Mouse (Mus musculus): ENCODE measurements around the gene Paox. TPM values are rescaled to one million over a fixed set of nuclear protein-coding genes. Genes with fewer than 3 reads are reported as not detected.

Paox gene
- 14.7 TPM for polyA plus RNA-seq (2014; fragmentation: Illumina TruSeq; extraction: RNeasy Lipid Tissue Mini Kit (QIAGEN cat#74804); ENCODE audit: low read depth, low replicate concordance)

DNA sequence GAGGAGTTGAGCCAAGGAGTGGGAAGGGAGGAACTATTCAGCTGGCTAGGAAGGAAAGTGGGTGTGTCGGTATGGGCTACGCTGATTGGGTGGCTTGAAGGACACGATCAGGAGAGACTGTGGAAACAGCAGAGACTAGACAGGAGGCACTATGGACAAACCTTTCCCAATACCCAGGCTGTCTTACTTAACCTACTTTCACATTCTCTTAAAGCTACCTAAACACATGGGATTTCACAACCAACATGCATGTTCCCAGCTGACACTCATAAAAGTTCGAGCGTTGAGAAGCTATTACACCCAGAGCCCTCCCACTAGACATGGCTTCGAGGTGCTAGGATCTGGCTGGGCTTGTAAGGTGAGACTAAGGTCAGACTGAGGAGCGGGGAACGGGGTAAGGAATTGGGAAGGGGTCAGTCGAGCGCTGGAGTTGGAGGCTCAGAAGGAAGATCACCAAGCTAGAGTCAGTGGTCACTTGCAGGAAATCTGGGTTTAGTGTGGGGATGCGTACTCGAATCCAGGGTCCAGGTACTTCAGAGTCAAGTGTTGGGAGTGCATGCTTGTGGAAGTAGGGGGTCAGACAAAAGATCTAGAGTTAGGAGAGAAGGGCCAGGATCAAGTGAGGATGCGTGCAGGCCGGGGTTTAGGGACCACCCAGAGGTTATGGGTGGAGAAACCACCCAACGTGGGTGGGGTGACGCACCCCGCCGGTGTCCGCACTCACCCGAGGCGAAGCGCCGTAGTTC, at the start of gene Paox:
Paox (plus strand) TSS at position 217 of the 746 bp plus-strand sequence.

GRCm38 (mm10) chr7:140082242-140082678, 33.3 kb upstream of the Paox start, which contains the start of gene Caly:
Gene Caly (minus strand): TSS chr7:140082548.

DNA sequence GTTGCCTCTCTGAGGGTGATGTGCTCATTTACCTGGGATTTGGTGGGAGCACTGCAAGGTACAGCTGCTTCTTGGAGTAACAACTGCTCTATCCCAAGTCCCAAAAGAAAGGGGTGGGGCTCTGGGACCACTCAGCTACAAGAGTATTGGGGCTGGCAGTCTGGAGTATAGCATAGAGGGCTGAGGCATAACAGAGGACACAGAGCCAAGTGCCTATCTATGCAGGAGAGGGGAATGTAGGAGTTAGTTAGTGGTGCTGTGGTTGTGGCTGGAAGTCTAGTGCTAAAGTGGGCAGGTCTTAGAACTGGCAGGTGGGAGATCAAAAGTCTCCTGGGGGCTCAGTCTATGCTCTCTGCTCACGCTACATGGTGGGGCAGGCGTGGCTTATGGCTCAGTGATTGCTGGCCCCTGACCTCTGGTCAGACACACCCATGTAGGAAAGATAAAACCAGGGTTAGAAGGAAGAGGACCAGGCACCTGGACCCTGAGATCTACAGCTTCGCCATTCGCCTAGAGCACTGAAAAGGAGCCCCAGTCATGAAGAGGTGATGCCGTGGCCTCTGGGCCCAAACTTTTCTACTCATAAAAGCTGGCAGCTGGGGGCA, 22.6 kb upstream of the Paox start, which contains the start of gene Prap1:
Prap1 (plus strand) TSS at position 472 of the 605 bp plus-strand sequence.

DNA sequence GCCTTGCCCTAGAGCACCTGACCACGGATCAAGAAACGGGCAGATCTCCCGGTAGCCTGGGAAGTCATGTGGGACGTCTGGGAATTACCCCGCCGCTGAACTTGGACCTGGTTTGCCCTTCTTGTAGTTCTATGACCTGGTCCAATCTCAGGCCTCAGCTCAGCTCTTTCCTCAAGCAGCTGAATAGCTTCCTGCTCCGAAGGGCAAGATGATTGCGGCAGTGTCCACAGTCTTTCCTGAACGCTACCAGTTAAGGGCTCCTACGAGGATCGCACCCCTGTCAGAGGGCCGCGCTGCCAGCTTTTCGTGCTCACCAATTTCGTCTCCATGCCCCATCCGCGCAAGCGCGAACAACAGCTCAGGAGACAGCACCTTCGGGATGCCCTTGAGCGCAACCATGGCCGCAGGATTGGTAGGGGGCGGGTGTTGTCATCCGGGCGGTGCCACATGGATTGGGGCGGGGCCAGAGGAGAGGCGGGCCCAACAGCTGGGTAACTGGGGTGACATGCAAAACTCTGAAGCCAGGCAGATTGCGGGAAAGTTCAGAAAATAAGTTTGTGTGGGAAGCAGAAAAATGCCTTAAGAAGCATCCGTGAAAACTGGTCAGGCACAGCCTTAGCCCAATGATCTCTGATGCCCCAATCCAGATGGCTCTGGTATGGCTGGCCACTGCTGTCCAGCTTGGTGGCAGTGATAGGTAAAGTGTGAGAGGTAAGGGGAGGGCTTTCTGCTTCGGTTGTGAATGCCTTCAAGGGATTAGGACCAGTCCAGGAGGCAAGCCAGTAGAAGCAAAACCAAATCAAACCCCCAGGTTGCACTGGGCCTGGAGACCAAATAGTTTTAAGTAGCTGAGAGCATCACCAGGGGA, 13.4 kb upstream of the Paox start, which contains the start of gene Fuom:
Fuom (minus strand) TSS at position 449 of the 868 bp plus-strand sequence.

GRCm38 (mm10) chr7:140116329-140117054, 893 bp downstream of the Paox start, which contains the start of gene Echs1:
Gene Echs1 (minus strand): TSS chr7:140116476.

GRCm38 (mm10) chr7:140137135-140138020, 21.8 kb downstream of the Paox start, which contains the start of gene Mtg1:
Gene Mtg1 (plus strand): TSS chr7:140137564.

DNA sequence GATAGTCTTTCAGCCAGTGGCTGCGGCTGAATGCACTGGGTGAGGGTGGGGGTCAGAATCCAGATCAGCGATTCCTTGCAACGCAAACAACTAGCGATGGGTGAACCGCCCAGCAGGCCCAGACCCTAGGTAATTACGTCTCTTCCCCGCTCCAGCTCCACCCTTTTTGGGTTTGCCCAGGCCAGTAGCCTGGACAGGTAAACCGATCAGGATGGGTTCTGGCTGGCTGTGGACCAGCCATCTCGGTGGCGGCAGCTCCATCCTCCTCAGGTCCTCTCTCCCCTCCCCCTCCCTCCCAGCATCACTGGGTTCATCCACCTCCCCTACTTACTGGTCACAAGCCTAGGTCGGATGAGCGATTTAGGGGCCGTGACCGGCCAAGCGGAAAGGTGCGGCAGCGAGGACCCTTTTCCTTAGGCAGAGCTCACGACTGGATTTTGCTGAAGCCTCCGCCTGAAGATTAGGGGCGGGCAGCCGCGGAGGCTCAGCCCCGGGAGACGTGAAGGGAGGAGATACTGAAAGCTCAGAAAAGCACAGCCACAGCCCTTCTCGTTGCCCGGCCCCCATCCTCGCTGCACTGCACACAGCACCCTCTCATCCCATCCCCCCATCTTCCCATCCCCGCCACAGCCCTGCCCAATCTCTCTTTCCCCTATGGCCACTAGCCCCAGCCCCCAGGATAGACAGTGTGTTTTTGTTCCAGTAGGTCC, 38.8 kb downstream of the Paox start, which contains the start of gene Sprn:
Sprn (minus strand) TSS at position 660 of the 710 bp plus-strand sequence.

DNA sequence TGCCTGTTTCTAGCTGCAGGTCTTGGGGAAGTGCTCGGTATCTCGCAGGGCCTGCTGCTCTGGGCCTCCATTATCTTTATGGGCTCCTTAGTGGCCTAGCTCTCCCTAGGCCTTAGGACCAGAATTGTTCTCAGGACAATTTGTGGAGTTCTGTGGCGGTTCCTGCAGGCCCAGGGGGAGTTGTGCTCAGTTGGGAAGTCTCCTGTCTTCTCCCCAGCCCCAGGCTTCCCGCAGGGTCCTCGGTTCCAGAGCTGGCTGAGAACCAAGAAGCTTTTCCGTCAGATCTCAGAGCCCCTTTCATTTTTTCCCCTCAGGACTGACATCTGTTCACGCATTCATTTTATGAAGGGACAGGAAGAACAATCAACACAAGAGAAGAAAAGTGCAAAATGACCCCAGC, 49.1 kb downstream of the Paox start, which contains the start of gene Olfr522:
Olfr522 (minus strand) TSS at position 101 of the 400 bp plus-strand sequence.

DNA sequence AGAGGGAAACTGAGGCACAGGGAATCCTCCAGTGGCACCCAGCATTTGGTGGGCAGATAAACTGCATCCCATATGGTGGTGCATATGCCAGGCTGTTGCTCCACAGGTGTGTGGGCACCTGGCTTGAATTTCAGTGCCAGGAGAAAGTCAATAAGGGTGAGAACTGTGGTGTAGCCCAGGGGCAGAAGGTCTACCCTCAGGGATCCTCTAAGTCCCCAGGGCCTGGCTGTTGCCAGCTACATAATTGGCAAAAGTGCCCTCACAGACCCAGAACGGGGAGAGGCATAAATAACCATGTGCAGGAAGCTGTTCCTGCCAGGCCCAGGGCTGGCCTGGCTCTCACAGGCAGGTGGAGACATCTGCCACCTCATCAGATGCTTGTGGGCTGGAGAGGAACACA, 57.3 kb downstream of the Paox start, which contains the start of gene Olfr523:
Olfr523 (plus strand) TSS at position 282 of the 400 bp plus-strand sequence.

Other genes with a start within 250 kb of the Paox start
- 2.4 TPM for gene Kndc1, start 221.1 kb upstream of the Paox start, polyA plus RNA-seq (2014; fragmentation: Illumina TruSeq; extraction: RNeasy Lipid Tissue Mini Kit (QIAGEN cat#74804); ENCODE audit: low read depth, low replicate concordance)
- not detected for gene Utf1, start 172.0 kb upstream of the Paox start, polyA plus RNA-seq (2014; fragmentation: Illumina TruSeq; extraction: RNeasy Lipid Tissue Mini Kit (QIAGEN cat#74804); ENCODE audit: low read depth, low replicate concordance)
- 2.7 TPM for gene 6430531B16Rik, start 137.0 kb upstream of the Paox start, polyA plus RNA-seq (2014; fragmentation: Illumina TruSeq; extraction: RNeasy Lipid Tissue Mini Kit (QIAGEN cat#74804); ENCODE audit: low read depth, low replicate concordance)
- 6.7 TPM for gene Adam8, start 123.2 kb upstream of the Paox start, polyA plus RNA-seq (2014; fragmentation: Illumina TruSeq; extraction: RNeasy Lipid Tissue Mini Kit (QIAGEN cat#74804); ENCODE audit: low read depth, low replicate concordance)
- gene Zfp511, start 79.4 kb upstream of the Paox start, polyA plus RNA-seq (2014; fragmentation: Illumina TruSeq; extraction: RNeasy Lipid Tissue Mini Kit (QIAGEN cat#74804); ENCODE audit: low read depth, low replicate concordance) = 16.0 TPM
- gene Tubgcp2, start 79.1 kb upstream of the Paox start, polyA plus RNA-seq (2014; fragmentation: Illumina TruSeq; extraction: RNeasy Lipid Tissue Mini Kit (QIAGEN cat#74804); ENCODE audit: low read depth, low replicate concordance) = 19.4 TPM
- gene Msx3, start 66.7 kb upstream of the Paox start, polyA plus RNA-seq (2014; fragmentation: Illumina TruSeq; extraction: RNeasy Lipid Tissue Mini Kit (QIAGEN cat#74804); ENCODE audit: low read depth, low replicate concordance) = not detected
- 0.79 TPM for gene Caly, start 33.3 kb upstream of the Paox start, polyA plus RNA-seq (2014; fragmentation: Illumina TruSeq; extraction: RNeasy Lipid Tissue Mini Kit (QIAGEN cat#74804); ENCODE audit: low read depth, low replicate concordance)
- not detected for gene Prap1, start 22.4 kb upstream of the Paox start, polyA plus RNA-seq (2014; fragmentation: Illumina TruSeq; extraction: RNeasy Lipid Tissue Mini Kit (QIAGEN cat#74804); ENCODE audit: low read depth, low replicate concordance)
- 20.9 TPM for gene Fuom, start 13.4 kb upstream of the Paox start, polyA plus RNA-seq (2014; fragmentation: Illumina TruSeq; extraction: RNeasy Lipid Tissue Mini Kit (QIAGEN cat#74804); ENCODE audit: low read depth, low replicate concordance)
- gene Echs1, start 677 bp downstream of the Paox start, polyA plus RNA-seq (2014; fragmentation: Illumina TruSeq; extraction: RNeasy Lipid Tissue Mini Kit (QIAGEN cat#74804); ENCODE audit: low read depth, low replicate concordance) = 181 TPM
- 26.6 TPM for gene Mtg1, start 21.8 kb downstream of the Paox start, polyA plus RNA-seq (2014; fragmentation: Illumina TruSeq; extraction: RNeasy Lipid Tissue Mini Kit (QIAGEN cat#74804); ENCODE audit: low read depth, low replicate concordance)
- gene Sprn, start 39.1 kb downstream of the Paox start, polyA plus RNA-seq (2014; fragmentation: Illumina TruSeq; extraction: RNeasy Lipid Tissue Mini Kit (QIAGEN cat#74804); ENCODE audit: low read depth, low replicate concordance) = 0.56 TPM
- not detected for gene Olfr522, start 49.0 kb downstream of the Paox start, polyA plus RNA-seq (2014; fragmentation: Illumina TruSeq; extraction: RNeasy Lipid Tissue Mini Kit (QIAGEN cat#74804); ENCODE audit: low read depth, low replicate concordance)
- gene Olfr523, start 57.4 kb downstream of the Paox start, polyA plus RNA-seq (2014; fragmentation: Illumina TruSeq; extraction: RNeasy Lipid Tissue Mini Kit (QIAGEN cat#74804); ENCODE audit: low read depth, low replicate concordance) = not detected
- gene Olfr524, start 90.2 kb downstream of the Paox start, polyA plus RNA-seq (2014; fragmentation: Illumina TruSeq; extraction: RNeasy Lipid Tissue Mini Kit (QIAGEN cat#74804); ENCODE audit: low read depth, low replicate concordance) = not detected
- 0.51 TPM for gene Cd163l1, start 102.5 kb downstream of the Paox start, polyA plus RNA-seq (2014; fragmentation: Illumina TruSeq; extraction: RNeasy Lipid Tissue Mini Kit (QIAGEN cat#74804); ENCODE audit: low read depth, low replicate concordance)
- not detected for gene 5830411N06Rik, start 131.5 kb downstream of the Paox start, polyA plus RNA-seq (2014; fragmentation: Illumina TruSeq; extraction: RNeasy Lipid Tissue Mini Kit (QIAGEN cat#74804); ENCODE audit: low read depth, low replicate concordance)
- not detected for gene Olfr525, start 205.1 kb downstream of the Paox start, polyA plus RNA-seq (2014; fragmentation: Illumina TruSeq; extraction: RNeasy Lipid Tissue Mini Kit (QIAGEN cat#74804); ENCODE audit: low read depth, low replicate concordance)
- gene Olfr527, start 218.2 kb downstream of the Paox start, polyA plus RNA-seq (2014; fragmentation: Illumina TruSeq; extraction: RNeasy Lipid Tissue Mini Kit (QIAGEN cat#74804); ENCODE audit: low read depth, low replicate concordance) = not detected
- gene Olfr60, start 245.9 kb downstream of the Paox start, polyA plus RNA-seq (2014; fragmentation: Illumina TruSeq; extraction: RNeasy Lipid Tissue Mini Kit (QIAGEN cat#74804); ENCODE audit: low read depth, low replicate concordance) = not detected

Data from adipose tissue, adult 10 weeks (tissue).